Mouse (Mus musculus) left cerebral cortex, postnatal 10 days (tissue): ENCODE measurements around the gene Polr2a. TPM values are rescaled to one million over a fixed set of nuclear protein-coding genes. Genes with fewer than 3 reads are reported as not detected.
A peak's percentile ranks its signal among the peaks of the same experiment; 100 is the strongest.
"Not testable (repeated sequence)": the region's sequence is repeated elsewhere in the genome, so short reads cannot be mapped to it uniquely, and the experiment has no call there.

Experiments
- DNase-seq, 2 experiments: peaks; one replicate each; pipeline ENCODE4 v3.0.0; 2021 to 2022; ENCODE audit warnings: low spot score in 2 of 2, mixed read lengths in 1 of 2; ENCODE audit errors: extremely low spot score in 1 of 2
- intact Hi-C: fragments of 180-260 bp; cut with DNase I; formaldehyde crosslinking; loops from one replicate; pipeline ENCODE4 v1.15.1; 2025
- total RNA-seq, 2 experiments: library from RNA; stranded (reverse); gene quantifications; 2 replicates each; pipeline ENCODE4 v1.2.3; 2021

Polr2a gene
- total RNA-seq, 2 experiments from 2014 or later: 52.1 to 52.9 TPM

- peak in 1 of 2 experiments; percentile 43 for DNase-seq
- intact Hi-C loops: no loop called here
These were observed 1.9 kb upstream of the Polr2a start for GRCm38 (mm10) chr11:69760160-69760900.

- peak; percentile 87 to 91 for DNase-seq
- intact Hi-C loops: loop anchor here (2.0 to 5.0 kb wide), 2 partner anchors 44 to 78 kb away; partner anchors contain the start of genes Nlgn2 and Tmem256
These were observed 709 bp upstream of the Polr2a start for GRCm38 (mm10) chr11:69758971-69759721.

GRCm38 (mm10) chr11:69758090-69758456, 364 bp downstream of the Polr2a start:
- peak; percentile 95 to 97 for DNase-seq
- intact Hi-C loops: loop anchor here (2.0 to 5.0 kb wide), 2 partner anchors 45 to 79 kb away; partner anchors contain the start of genes Nlgn2 and Tmem256

- no peak for DNase-seq
- intact Hi-C loops: loop anchor here (2.0 to 5.0 kb wide), 2 partner anchors 45 to 80 kb away; partner anchors contain the start of genes Nlgn2 and Tmem256
These were observed 941 bp downstream of the Polr2a start for GRCm38 (mm10) chr11:69757303-69758089.

GRCm38 (mm10) chr11:69754701-69755100, 3.7 kb downstream of the Polr2a start:
- no peak for DNase-seq
- intact Hi-C loops: loop anchor here (2.0 to 5.0 kb wide), 2 partner anchors 72 to 83 kb away; partner anchors contain the start of genes Nlgn2, Senp3 and Tmem256

- DNase-seq: no peak
- intact Hi-C loops: loop anchor here (2.0 kb wide), 1 partner anchor 71 kb away; the partner anchor contains the start of gene Senp3
These were observed 4.2 kb downstream of the Polr2a start for GRCm38 (mm10) chr11:69754233-69754632.

GRCm38 (mm10) chr11:69752686-69753085, 5.8 kb downstream of the Polr2a start:
- intact Hi-C loops: no loop called here
- no peak for DNase-seq

GRCm38 (mm10) chr11:69751635-69752034, 6.8 kb downstream of the Polr2a start:
- intact Hi-C loops: no loop called here

GRCm38 (mm10) chr11:69731408-69731807, 27.0 kb downstream of the Polr2a start:
- DNase-seq, intact Hi-C loops: not testable (repeated sequence)

More at GRCm38 (mm10) chr11:69751635-69752034, 6.8 kb downstream of the Polr2a start:
- no peak for DNase-seq

GRCm38 (mm10) chr11:69729063-69729462, 29.4 kb downstream of the Polr2a start:
- peak in 1 of 2 experiments; percentile 54 for DNase-seq
- intact Hi-C loops: no loop called here

GRCm38 (mm10) chr11:69725951-69726350, 32.5 kb downstream of the Polr2a start:
- intact Hi-C loops: no loop called here
- DNase-seq: no peak

GRCm38 (mm10) chr11:69723074-69723473, 35.4 kb downstream of the Polr2a start:
- DNase-seq: no peak
- intact Hi-C loops: no loop called here

- intact Hi-C loops: no loop called here
- no peak for DNase-seq
These were observed 37.6 kb downstream of the Polr2a start for GRCm38 (mm10) chr11:69720852-69721251.

GRCm38 (mm10) chr11:69719423-69719822, 39.0 kb downstream of the Polr2a start:
- DNase-seq: no peak

GRCm38 (mm10) chr11:69718661-69719060, 39.8 kb downstream of the Polr2a start:
- intact Hi-C loops: loop anchor here (5.0 kb wide), 1 partner anchor 36 kb away; the partner anchor contains the start of gene Senp3
- DNase-seq: no peak

More at GRCm38 (mm10) chr11:69719423-69719822, 39.0 kb downstream of the Polr2a start:
- intact Hi-C loops: loop anchor here (5.0 kb wide), 1 partner anchor 37 kb away; the partner anchor contains the start of gene Senp3

GRCm38 (mm10) chr11:69716953-69717352, 41.5 kb downstream of the Polr2a start:
- intact Hi-C loops: loop anchor here (5.0 kb wide), 1 partner anchor 35 kb away; the partner anchor contains the start of gene Senp3
- DNase-seq: no peak

GRCm38 (mm10) chr11:69715929-69716328, 42.5 kb downstream of the Polr2a start:
- intact Hi-C loops: loop anchor here (5.0 kb wide), 1 partner anchor 34 kb away; the partner anchor contains the start of gene Senp3

GRCm38 (mm10) chr11:69715482-69715881, 43.0 kb downstream of the Polr2a start:
- intact Hi-C loops: loop anchor here (5.0 kb wide), 1 partner anchor 33 kb away; the partner anchor contains the start of gene Senp3
- DNase-seq: peak in 1 of 2 experiments; percentile 44

More at GRCm38 (mm10) chr11:69715929-69716328, 42.5 kb downstream of the Polr2a start:
- peak in 1 of 2 experiments; percentile 16 for DNase-seq
